Mouse (Mus musculus) heart, adult 18-20 months (tissue): ENCODE measurements around the gene Mcm3ap. TPM values are rescaled to one million over a fixed set of nuclear protein-coding genes. Genes with fewer than 3 reads are reported as not detected.

Experiments
- total RNA-seq, 2 experiments: library from RNA; stranded (reverse); gene quantifications; 2 replicates each; pipeline ENCODE4 v1.2.3; 2021

Mcm3ap gene
- total RNA-seq, 2 experiments from 2014 or later = 23.1 to 27.5 TPM

Other genes with a start within 250 kb of the Mcm3ap start
- 10 to 100 TPM; 10.8 to 12.6 TPM for gene Prmt2, start 231.1 kb upstream of the Mcm3ap start, total RNA-seq
- 1 to 10 TPM; 2.0 to 2.8 TPM for gene S100b, start 215.1 kb upstream of the Mcm3ap start, total RNA-seq
- gene Dip2a, start 123.6 kb upstream of the Mcm3ap start, total RNA-seq = 1 to 10 TPM; 7.6 to 7.8 TPM
- gene AC141477.1, start 28.5 kb upstream of the Mcm3ap start, total RNA-seq = not detected
- 10 to 100 TPM; 37.5 to 55.8 TPM for gene Pcnt, start 26.1 kb upstream of the Mcm3ap start, total RNA-seq
- gene 2610028H24Rik, start 19.8 kb upstream of the Mcm3ap start, total RNA-seq = under 1 TPM in 1 of 2 experiments, not detected in 1; 0.62 TPM
- 1 to 10 TPM; 3.2 to 3.5 TPM for gene Ybey, start 187 bp downstream of the Mcm3ap start, total RNA-seq
- gene Lss, start 62.7 kb downstream of the Mcm3ap start, total RNA-seq = 1 to 10 TPM; 7.1 to 8.0 TPM
- gene Spatc1l, start 93.3 kb downstream of the Mcm3ap start, total RNA-seq = not detected
- not detected for gene Ftcd, start 106.7 kb downstream of the Mcm3ap start, total RNA-seq
- gene Col6a2, start 154.7 kb downstream of the Mcm3ap start, total RNA-seq = 10 to 100 TPM; 45.4 to 46.4 TPM